In genomic region chr11:69398486-69399200, GRCm38 (mm10) we compare ENCODE assay signal across 10 mouse cellular contexts. TPM values are rescaled to one million over a fixed set of nuclear protein-coding genes. Genes with fewer than 3 reads are reported as not detected.
DNase-seq lines count a peak whose midpoint lies in the region; ATAC-seq lines count a peak whose summit lies in the region.
"Had no signal": no experiment of that assay in that cellular context is flagged by ENCODE, and none has a peak within 500 bp of the region (broad histone marks: within the 10 kb centered on the region; RNA-seq: fewer than 3 reads in every experiment).

No protein-coding gene starts in this region.

- peaks cover 2% of the 10 kb centered on the region; the same call in 1 of the 2 replicates for H3K27me3 ChIP-seq in forebrain, embryonic 11.5 days (ENCODE audit: control insufficient read depth, insufficient read depth, low read length)
- 0 out of 2 replicates have a peak, but pooled peaks cover 4% of the 10 kb centered on the region for H3K27me3 ChIP-seq in forebrain, embryonic 14.5 days (replicated peaks; ENCODE audit: control insufficient read depth, insufficient read depth, low read length)
- no peaks in the 10 kb centered on the region for H3K27me3 ChIP-seq in limb, embryonic 11.5 days (ENCODE audit: control insufficient read depth, insufficient read depth, low read length)
- H3K27me3 ChIP-seq: CH12.LX had no signal

- no peaks in the 10 kb centered on the region for H3K9me3 ChIP-seq in forebrain, embryonic 11.5 days (ENCODE audit: control insufficient read depth, low read length)
- H3K9me3 ChIP-seq in forebrain, embryonic 14.5 days (replicated peaks; ENCODE audit: control insufficient read depth, low read length), result no peaks in the 10 kb centered on the region
- no peaks in the 10 kb centered on the region for H3K9me3 ChIP-seq in limb, embryonic 11.5 days (ENCODE audit: control insufficient read depth, low read length)

- H3K4me2 ChIP-seq in forebrain, embryonic 11.5 days (ENCODE audit: low read depth, low read length, severe bottlenecking), result peak overlapping the region; percentile 41; the same call in 1 of the 2 replicates
- H3K4me2 ChIP-seq in forebrain, embryonic 14.5 days (ENCODE audit: low read length), result no peak overlapping the region
- H3K4me2 ChIP-seq in limb, embryonic 11.5 days (ENCODE audit: low read depth, severe bottlenecking), result peak overlapping the region; percentile 56

- H3K4me3 ChIP-seq in forebrain, embryonic 11.5 days (ENCODE audit: low read depth, low read length), result no peak overlapping the region
- H3K4me3 ChIP-seq in forebrain, embryonic 14.5 days (ENCODE audit: low read depth, low read length), result no peak overlapping the region
- 0 out of 2 replicates have a peak overlapping the region, but pooled peaks have one; percentile 62 for H3K4me3 ChIP-seq in limb, embryonic 11.5 days (ENCODE audit: low read depth, low read length)
- H3K4me3 ChIP-seq: myocyte had no signal

- WGBS in forebrain, embryonic 11.5 days, result 8% methylated on average over 21 of the region's 21 CpGs
- WGBS in forebrain, embryonic 14.5 days, result 23% methylated on average over 21 of the region's 21 CpGs
- WGBS in limb, embryonic 11.5 days, result 14% methylated on average over 21 of the region's 21 CpGs

- no peak overlapping the region; the same call in 1 of the 2 replicates for H3K9ac ChIP-seq in forebrain, embryonic 11.5 days (ENCODE audit: low read length)
- no peak overlapping the region for H3K9ac ChIP-seq in forebrain, embryonic 14.5 days (ENCODE audit: low read length)
- H3K9ac ChIP-seq in limb, embryonic 11.5 days (ENCODE audit: low read length), result no peak overlapping the region; the same call in 1 of the 2 replicates

- peak; percentile 64 for DNase-seq in forebrain, embryonic 11.5 days (ENCODE audit: low spot score)
- no peak for DNase-seq in forebrain, embryonic 14.5 days (ENCODE audit: low spot score)
- peak; percentile 19 for DNase-seq in thymus, postnatal 14 days
- DNase-seq in thymus, postnatal 0 days (ENCODE audit: low spot score), result no peak
- peak; percentile 45 for DNase-seq in limb, embryonic 11.5 days (ENCODE audit: low spot score)
- peak; percentile 49 for DNase-seq in yolk sac, embryonic 10.5 days (ENCODE audit: low spot score)
- DNase-seq in adrenal gland, adult 8-10 months, result no peak

- peaks cover 35% of the 10 kb centered on the region for H3K4me1 ChIP-seq in forebrain, embryonic 11.5 days (replicated peaks; ENCODE audit: control insufficient read depth, insufficient read depth, low read length)
- H3K4me1 ChIP-seq in forebrain, embryonic 14.5 days (ENCODE audit: control insufficient read depth, insufficient read depth, low read length), result peaks cover 11% of the 10 kb centered on the region
- peaks cover 42% of the 10 kb centered on the region for H3K4me1 ChIP-seq in limb, embryonic 11.5 days (ENCODE audit: control insufficient read depth, insufficient read depth, low read length)

- H3K27ac ChIP-seq in forebrain, embryonic 11.5 days (ENCODE audit: low read depth, low read length), result no peak overlapping the region
- H3K27ac ChIP-seq in forebrain, embryonic 14.5 days (ENCODE audit: low read depth, low read length), result no peak overlapping the region
- H3K27ac ChIP-seq in limb, embryonic 11.5 days (replicated peaks; ENCODE audit: low read depth, low read length), result no peak overlapping the region

- peaks cover 15% of the 10 kb centered on the region; the same call in 1 of the 2 replicates for H3K36me3 ChIP-seq in forebrain, embryonic 11.5 days (ENCODE audit: control insufficient read depth, insufficient read depth, low read length)
- H3K36me3 ChIP-seq in forebrain, embryonic 14.5 days (ENCODE audit: control insufficient read depth, insufficient read depth, low read length), result peaks cover 56% of the 10 kb centered on the region
- H3K36me3 ChIP-seq in limb, embryonic 11.5 days (ENCODE audit: control insufficient read depth, insufficient read depth, low read length), result peaks cover 28% of the 10 kb centered on the region

- no peak for ATAC-seq in forebrain, embryonic 11.5 days (replicated peaks; ENCODE audit: low FRiP score)
- ATAC-seq in forebrain, embryonic 14.5 days, result no peak
- ATAC-seq in limb, embryonic 11.5 days (ENCODE audit: insufficient number of reproducible peaks, low FRiP score, low TSS enrichment, low read depth), result no peak
- ATAC-seq in megakaryocyte, adult 5-6 weeks (ENCODE audit: poor library complexity, severe bottlenecking), result no peak

RNA-seq across cellular contexts. Expression of gene Tmem88, which starts 0.6 kb away (rescaled TPM):
- polyA plus RNA-seq in forebrain, embryonic 11.5 days (2014; fragmentation: Nextera tagmentation; extraction: Ambion mirVana), result 15.6 and 18.5 TPM in 2 replicates
- 4.7 and 5.7 TPM in 2 replicates for polyA plus RNA-seq in forebrain, embryonic 14.5 days (2014; fragmentation: Nextera tagmentation; extraction: Ambion mirVana)
- polyA plus RNA-seq in thymus, postnatal 0 days (2015; fragmentation: Nextera tagmentation; extraction: Ambion mirVana), result 10.4 and 12.9 TPM in 2 replicates
- 22.7 and 23.6 TPM in 2 replicates for polyA plus RNA-seq in limb, embryonic 11.5 days (2014; fragmentation: Nextera tagmentation; extraction: Ambion mirVana)
- 0.14 TPM in 1 of 2 replicates, not detected in the other for total RNA-seq in megakaryocyte, adult 5-6 weeks (2015)
- 0.18 TPM in 1 of 2 replicates, not detected in the other for total RNA-seq in megakaryocyte, adult 5-6 weeks (2017)
- 10 to 100 TPM in 2 of 4 experiments, 1 to 10 TPM in 2; 6.3 to 16.0 (median 10.4) TPM for total RNA-seq in adrenal gland, adult 8-10 months (2022)

RNA-seq across cellular contexts. Expression of gene Cyb5d1, which starts 3.2 kb away (rescaled TPM):
- 43.7 and 44.4 TPM in 2 replicates for polyA plus RNA-seq in forebrain, embryonic 11.5 days (2014; fragmentation: Nextera tagmentation; extraction: Ambion mirVana)
- 31.1 and 36.4 TPM in 2 replicates for polyA plus RNA-seq in forebrain, embryonic 14.5 days (2014; fragmentation: Nextera tagmentation; extraction: Ambion mirVana)
- 25.9 and 28.3 TPM in 2 replicates for polyA plus RNA-seq in thymus, postnatal 0 days (2015; fragmentation: Nextera tagmentation; extraction: Ambion mirVana)
- polyA plus RNA-seq in limb, embryonic 11.5 days (2014; fragmentation: Nextera tagmentation; extraction: Ambion mirVana), result 29.2 and 37.0 TPM in 2 replicates
- total RNA-seq in megakaryocyte, adult 5-6 weeks (2015), result 11.6 and 15.3 TPM in 2 replicates
- total RNA-seq in megakaryocyte, adult 5-6 weeks (2017), result 24.0 and 28.1 TPM in 2 replicates
- 10 to 100 TPM; 53.9 to 65.7 (median 60.5) TPM for total RNA-seq in adrenal gland, adult 8-10 months (2022)

RNA-seq across cellular contexts. Expression of gene Naa38, which starts 3.4 kb away (rescaled TPM):
- polyA plus RNA-seq in forebrain, embryonic 11.5 days (2014; fragmentation: Nextera tagmentation; extraction: Ambion mirVana), result 105 and 109 TPM in 2 replicates
- polyA plus RNA-seq in forebrain, embryonic 14.5 days (2014; fragmentation: Nextera tagmentation; extraction: Ambion mirVana), result 106 and 142 TPM in 2 replicates
- polyA plus RNA-seq in thymus, postnatal 0 days (2015; fragmentation: Nextera tagmentation; extraction: Ambion mirVana), result 194 and 211 TPM in 2 replicates
- polyA plus RNA-seq in limb, embryonic 11.5 days (2014; fragmentation: Nextera tagmentation; extraction: Ambion mirVana), result 129 and 141 TPM in 2 replicates
- 90.6 and 105 TPM in 2 replicates for total RNA-seq in megakaryocyte, adult 5-6 weeks (2015)
- 147 and 161 TPM in 2 replicates for total RNA-seq in megakaryocyte, adult 5-6 weeks (2017)
- 100 to 1,000 TPM; 138 to 160 (median 154) TPM for total RNA-seq in adrenal gland, adult 8-10 months (2022)

RNA-seq across cellular contexts. Expression of gene Kdm6b, which starts 14.8 kb away (rescaled TPM):
- polyA plus RNA-seq in forebrain, embryonic 11.5 days (2014; fragmentation: Nextera tagmentation; extraction: Ambion mirVana), result 40.9 and 41.0 TPM in 2 replicates
- 28.7 and 38.2 TPM in 2 replicates for polyA plus RNA-seq in forebrain, embryonic 14.5 days (2014; fragmentation: Nextera tagmentation; extraction: Ambion mirVana)
- 31.5 and 45.6 TPM in 2 replicates for polyA plus RNA-seq in thymus, postnatal 0 days (2015; fragmentation: Nextera tagmentation; extraction: Ambion mirVana)
- 42.4 and 44.5 TPM in 2 replicates for polyA plus RNA-seq in limb, embryonic 11.5 days (2014; fragmentation: Nextera tagmentation; extraction: Ambion mirVana)
- total RNA-seq in megakaryocyte, adult 5-6 weeks (2015), result 27.1 and 29.0 TPM in 2 replicates
- 5.0 and 6.7 TPM in 2 replicates for total RNA-seq in megakaryocyte, adult 5-6 weeks (2017)
- 10 to 100 TPM; 20.4 to 44.2 (median 35.1) TPM for total RNA-seq in adrenal gland, adult 8-10 months (2022)

RNA-seq across cellular contexts. Expression of gene Chd3, which starts 29.4 kb away (rescaled TPM):
- 53.0 and 61.4 TPM in 2 replicates for polyA plus RNA-seq in forebrain, embryonic 11.5 days (2014; fragmentation: Nextera tagmentation; extraction: Ambion mirVana)
- polyA plus RNA-seq in forebrain, embryonic 14.5 days (2014; fragmentation: Nextera tagmentation; extraction: Ambion mirVana), result 70.3 and 77.3 TPM in 2 replicates
- 10.7 and 13.2 TPM in 2 replicates for polyA plus RNA-seq in thymus, postnatal 0 days (2015; fragmentation: Nextera tagmentation; extraction: Ambion mirVana)
- 58.6 and 68.0 TPM in 2 replicates for polyA plus RNA-seq in limb, embryonic 11.5 days (2014; fragmentation: Nextera tagmentation; extraction: Ambion mirVana)
- 13.6 and 13.9 TPM in 2 replicates for total RNA-seq in megakaryocyte, adult 5-6 weeks (2015)
- 17.1 and 19.8 TPM in 2 replicates for total RNA-seq in megakaryocyte, adult 5-6 weeks (2017)
- total RNA-seq in adrenal gland, adult 8-10 months (2022), result 100 to 1,000 TPM in 2 of 4 experiments, 10 to 100 TPM in 2; 89.8 to 169 (median 115) TPM

Comparison
In these comparisons a context has a peak if more than half of its experiments do, and no peak if none do; other contexts are left out.
1. DNase-seq: peak in forebrain, embryonic 11.5 days (single experiment), thymus, postnatal 14 days (single experiment), limb, embryonic 11.5 days (single experiment) and yolk sac, embryonic 10.5 days (single experiment); none in forebrain, embryonic 14.5 days (single experiment), thymus, postnatal 0 days (single experiment) and adrenal gland, adult 8-10 months (single experiment).